Mouse (Mus musculus): ENCODE measurements around the gene Kdm8.

The Kdm8 gene

DNA sequence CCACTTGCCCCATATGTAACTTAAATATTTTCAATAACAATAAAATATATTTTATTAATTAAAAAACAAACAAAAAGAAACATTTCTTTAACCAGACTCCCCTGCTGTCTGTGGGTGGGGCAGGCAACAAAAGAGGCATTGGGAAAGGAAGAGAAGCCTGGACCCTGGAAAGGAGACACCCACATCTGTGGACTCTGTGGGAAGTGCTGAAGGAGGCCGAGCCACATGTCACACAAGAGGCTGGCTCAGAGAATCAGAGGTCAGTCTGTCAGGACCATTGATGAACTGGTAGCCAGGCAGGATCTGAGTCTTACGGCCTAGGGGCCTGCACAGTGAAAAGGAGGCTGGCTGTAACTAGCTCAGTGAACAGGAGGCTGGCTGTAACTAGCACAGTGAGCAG lies 17.7 kb downstream of the Kdm8 start:
- DNase-seq (ENCODE audit: low read depth), result no peak

DNA sequence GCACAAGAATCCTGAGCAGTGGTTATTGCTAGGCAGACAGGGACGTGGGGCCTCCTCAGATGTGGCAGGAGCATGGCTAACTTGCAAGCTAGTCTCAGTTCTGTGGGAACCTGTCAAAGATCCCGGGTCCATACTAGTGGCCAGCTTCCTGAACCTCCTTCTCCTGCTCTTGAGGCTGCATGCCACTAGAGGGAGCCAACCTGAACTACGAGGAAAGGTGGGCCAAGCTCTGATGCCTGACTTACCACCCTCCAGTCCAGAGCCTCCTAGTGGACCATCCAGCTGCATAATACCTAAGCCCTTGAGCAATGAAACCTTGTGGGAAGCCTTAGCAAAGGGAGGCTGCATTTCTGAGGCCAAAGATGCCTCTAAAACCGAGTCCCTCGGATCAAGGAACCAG lies 25.5 kb downstream of the Kdm8 start:
- DNase-seq (ENCODE audit: low read depth), result peak; percentile 84

DNA sequence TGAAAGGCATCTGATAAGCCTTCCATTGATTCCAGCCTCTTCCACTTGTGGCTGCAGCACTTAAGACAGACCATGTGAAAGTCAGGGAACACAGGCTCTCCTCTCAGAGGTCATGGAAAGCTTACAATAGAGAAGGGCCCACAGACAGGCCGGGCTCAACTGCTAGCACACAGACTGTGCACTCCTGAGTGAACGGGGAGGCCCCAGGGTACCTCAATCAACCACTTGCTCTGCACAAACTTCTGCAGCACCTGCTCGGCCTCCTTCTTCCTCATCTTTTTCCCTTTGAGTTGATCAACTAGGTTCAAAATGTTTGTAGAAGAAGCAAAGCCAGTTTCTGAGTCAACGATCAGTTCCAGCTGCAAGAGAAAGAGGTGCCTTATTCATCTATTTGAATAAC lies 26.4 kb downstream of the Kdm8 start:
- no peak for DNase-seq (ENCODE audit: low read depth)

DNA sequence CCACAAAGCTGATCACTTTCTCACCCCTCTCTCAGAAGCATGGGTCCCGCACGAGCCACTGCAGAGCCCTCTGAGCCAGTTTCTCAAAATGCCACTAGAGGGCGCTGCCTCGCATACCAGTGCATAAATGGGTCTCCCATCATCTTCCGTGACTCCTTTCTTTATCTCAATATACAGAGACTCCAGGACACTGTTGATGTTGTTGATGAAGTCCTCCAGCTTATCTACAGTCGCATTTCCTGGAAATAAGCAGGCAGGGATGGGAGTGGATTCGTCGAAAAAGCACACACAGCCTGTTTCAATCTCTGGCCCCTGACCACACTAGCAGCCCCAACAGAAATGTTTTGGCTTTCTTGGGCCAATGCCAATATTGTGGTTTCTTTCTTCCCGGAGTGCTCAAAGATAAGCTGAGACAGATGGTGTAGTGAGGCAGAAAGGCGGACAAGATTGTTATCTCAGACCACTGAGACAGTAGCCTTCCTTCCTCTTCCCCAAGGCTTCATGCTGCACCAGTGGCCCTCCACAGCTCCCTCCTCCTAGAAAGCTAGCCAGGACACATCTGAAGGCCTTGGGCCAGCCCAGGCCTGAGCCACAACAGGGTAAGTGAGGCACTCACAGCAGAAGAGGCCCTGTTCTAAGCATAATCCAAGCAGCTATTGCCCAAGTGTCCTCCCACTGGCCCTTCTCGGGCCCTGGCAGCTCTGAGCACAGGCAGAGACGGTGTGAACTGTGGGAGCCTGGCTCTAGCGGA lies 27.7 kb downstream of the Kdm8 start:
- peak; percentile 87 for DNase-seq (ENCODE audit: low read depth)

DNA sequence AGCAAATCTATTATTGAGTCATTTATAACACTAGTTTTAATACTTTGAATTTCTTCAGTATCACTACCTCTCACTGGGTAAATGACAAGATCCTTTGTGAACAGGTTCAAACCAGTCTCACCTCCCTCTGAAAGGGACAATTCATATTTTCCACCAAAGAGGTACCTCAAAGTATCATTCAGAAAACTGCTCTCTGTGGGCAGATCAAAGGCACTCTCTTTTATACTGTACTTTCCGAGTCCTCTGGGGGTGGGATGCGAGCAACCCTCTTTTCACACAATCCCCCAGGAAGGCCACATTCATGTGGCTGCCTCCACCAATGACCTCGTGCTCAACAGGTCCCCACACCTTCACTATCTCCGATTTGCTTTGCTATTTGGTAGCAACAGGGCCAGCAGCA lies 30.1 kb downstream of the Kdm8 start:
- no peak for DNase-seq (ENCODE audit: low read depth)

DNA sequence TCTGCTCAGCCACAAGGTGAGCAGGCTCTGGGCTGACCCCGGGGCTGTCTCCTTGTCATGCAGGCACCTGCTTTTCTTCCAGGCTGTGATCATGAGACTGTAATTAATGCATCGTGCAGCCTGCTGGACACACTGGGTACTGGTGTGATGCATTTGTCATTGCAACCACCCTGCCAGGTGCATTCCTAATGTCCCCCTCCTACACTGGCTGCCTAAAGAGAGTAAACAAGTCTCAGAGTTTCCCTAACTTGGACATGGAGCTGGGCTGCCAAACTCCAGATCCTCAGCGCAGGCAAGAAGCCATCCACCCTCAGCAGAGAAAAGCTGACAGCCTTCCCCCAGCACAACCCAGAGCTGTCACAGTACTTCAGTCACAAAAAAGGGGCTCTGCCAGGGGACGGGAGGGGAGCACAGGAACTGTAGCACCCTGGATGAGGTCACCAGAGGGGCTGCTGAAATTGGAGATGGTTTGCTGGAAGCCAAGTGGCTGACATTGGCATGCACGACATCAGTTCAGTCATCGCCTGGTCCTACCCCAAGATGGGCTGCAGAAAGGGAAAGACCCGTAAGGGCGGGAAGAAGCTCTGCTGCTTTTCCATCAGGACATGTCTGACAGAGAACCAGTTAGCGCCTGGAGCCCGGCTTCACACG lies 31.2 kb downstream of the Kdm8 start:
- DNase-seq (ENCODE audit: low read depth), result peak; percentile 12

GRCm38 (mm10) chr7:125478391-125478984 lies 34.0 kb downstream of the Kdm8 start:
- DNase-seq (ENCODE audit: low read depth), result peak; percentile 18

DNA sequence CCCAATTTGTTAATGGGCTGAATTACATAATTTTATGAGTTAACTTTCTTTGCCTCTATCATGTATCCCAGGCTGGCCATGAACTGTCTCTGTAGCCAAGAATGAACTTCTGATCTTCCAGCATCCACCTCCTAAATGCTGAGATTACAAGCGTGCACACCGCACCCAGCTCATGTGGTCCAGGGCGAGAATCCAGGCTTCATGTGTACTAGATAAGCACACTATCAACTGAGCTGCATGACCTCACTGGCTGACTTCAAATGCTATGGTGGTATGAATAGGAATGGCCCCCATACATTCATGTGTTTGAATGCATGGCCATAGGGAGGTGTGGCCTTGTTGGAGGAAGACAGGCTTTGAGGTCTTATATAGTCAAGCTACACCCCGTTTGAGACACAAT lies 36.0 kb downstream of the Kdm8 start:
- no peak for DNase-seq (ENCODE audit: low read depth)

DNA sequence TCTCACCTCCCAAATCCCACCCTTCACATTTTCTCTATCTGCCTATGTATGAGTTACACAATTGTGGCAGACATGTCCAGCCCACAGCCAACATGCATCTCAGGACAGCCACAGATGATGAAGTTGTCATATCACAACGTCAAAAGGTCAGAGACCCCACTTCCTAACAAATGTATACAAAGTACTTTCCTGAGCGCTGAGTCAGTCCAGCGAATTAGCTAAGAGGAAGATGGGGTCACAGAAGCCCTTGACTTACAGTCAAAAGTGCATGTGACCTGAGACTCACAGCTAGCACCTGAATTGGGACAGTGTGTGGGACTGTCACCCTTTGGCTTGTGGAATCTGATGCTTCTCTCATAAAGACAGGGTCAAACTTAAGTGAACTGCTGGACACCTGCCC lies 37.9 kb downstream of the Kdm8 start:
- DNase-seq (ENCODE audit: low read depth), result no peak

DNA sequence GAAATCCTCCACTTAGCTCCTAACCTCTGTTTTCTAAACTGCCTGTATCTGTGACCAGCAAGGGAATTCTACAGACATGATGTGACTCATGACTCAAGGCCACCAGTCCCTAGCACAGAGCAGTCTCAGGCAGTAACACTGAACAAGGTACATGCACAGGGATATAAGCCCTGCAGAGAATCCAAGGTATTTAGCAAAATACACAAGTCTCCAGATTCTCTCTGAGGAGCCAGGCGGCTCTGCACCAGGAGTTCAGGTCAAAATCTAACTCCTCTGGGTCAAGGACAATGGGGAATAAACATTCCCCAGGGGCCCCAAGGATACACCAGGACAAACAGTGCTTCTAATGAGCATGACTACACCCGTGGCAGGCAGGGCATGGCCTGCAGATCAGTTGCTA lies 38.4 kb downstream of the Kdm8 start:
- DNase-seq (ENCODE audit: low read depth), result no peak

GRCm38 (mm10) chr7:125484791-125485190 lies 40.3 kb downstream of the Kdm8 start:
- DNase-seq (ENCODE audit: low read depth), result no peak

DNA sequence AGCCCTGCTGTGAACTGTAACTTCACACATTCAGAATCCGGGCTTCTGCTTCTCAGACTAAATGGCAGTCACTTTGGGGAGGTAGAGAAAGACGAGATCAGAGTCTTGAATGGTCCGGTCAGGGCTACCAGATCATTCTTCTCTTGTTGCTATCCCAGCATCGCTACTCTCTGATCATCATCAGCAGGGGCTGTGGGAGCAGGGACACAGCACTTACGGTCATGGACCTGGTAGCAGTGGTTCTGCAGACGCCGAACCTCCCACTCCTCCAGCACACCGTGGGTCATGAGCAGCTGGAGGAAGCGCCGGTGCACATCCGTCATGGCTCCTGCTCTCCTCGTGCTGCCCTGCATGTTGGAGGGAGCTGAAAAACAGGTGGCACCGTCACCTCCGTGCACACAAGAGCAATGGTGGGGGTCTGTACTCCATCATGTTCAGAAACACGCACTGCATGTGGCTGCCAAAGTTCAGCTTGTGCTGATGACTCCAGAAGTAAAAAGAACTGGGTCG lies 41.7 kb downstream of the Kdm8 start:
- no peak for DNase-seq (ENCODE audit: low read depth)

- no peak for DNase-seq (ENCODE audit: low read depth)
These were observed 42.6 kb downstream of the Kdm8 start for GRCm38 (mm10) chr7:125487126-125487525.

DNA sequence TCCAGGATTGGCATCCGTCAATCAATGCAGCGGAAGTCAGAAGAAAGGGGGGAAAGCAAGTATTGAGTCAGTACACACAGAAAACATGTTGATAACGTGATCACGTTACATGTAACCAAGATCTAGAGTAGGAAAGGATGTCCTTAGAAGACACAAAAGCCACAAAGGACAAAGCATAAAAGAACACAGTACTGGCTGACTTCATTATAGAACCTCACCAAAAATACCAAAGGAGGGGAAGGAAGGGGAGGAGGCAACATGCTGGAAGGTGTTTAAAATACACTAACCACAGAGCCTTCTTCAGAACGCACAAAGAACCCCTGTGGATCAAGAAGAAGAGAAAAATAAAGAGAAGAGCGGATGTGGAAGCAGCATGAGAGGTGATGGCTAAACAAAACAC lies 44.2 kb downstream of the Kdm8 start:
- no peak for DNase-seq (ENCODE audit: low read depth)

DNA sequence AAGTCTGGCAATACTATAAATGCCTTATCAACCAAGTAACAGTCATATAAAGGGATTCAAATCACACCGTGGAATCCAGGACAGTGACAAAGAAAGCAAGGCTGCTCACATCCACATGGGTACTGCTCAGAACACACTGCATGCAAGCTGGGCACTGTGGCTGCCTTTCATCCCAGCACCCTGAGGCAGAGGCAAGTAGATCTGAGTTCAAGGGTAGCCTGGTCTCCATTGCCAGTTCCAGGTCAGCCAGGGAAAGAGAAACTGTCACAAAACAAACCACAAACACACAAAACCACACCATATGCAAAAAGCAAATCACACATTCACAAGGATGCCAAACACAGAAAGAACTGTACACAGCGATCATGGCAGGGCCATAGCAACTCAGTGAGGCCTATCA lies 45.2 kb downstream of the Kdm8 start:
- DNase-seq (ENCODE audit: low read depth), result no peak

DNA sequence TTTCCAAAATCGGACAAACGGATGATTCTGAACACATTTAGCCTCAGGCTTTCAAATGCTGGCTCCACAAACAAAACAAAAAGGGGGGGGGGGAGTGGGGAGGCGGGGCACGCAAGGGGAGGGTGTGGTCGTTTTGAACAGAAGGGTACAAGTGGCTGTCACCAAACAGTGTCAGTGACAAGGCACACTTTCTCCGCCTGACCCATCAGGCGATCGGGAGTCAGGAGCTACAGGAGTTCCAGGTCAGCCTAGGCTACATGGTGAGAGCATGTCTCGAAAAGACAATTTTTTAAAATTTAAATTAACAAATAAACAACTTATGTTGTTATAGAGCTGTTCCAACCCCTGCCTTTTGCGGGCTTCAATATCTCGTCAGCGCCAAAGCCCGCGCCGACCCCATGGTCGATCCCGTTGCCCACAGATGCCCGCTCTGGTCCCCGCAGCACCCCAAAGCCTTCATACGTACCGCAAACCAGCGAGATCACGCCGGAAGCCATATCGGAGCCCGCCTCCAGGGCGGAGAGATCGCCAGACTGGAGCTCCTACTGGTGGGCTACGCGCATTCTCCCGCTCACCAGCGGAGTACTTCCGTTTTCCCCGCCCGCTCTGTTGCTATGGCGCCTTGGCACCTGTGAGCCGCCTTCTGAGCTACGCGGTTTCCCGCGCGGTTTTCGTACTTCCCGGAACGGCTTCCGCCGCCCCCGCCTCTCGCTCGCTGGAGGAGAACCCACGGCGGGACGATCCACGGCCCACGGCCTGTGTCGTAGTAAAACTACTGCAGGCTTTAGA lies 46.7 kb downstream of the Kdm8 start, which contains the start of gene Nsmce1:
TSS of gene Nsmce1 (minus strand) at position 650 of the 789 bp plus-strand sequence.
- DNase-seq (ENCODE audit: low read depth), result peak; percentile 95

DNA sequence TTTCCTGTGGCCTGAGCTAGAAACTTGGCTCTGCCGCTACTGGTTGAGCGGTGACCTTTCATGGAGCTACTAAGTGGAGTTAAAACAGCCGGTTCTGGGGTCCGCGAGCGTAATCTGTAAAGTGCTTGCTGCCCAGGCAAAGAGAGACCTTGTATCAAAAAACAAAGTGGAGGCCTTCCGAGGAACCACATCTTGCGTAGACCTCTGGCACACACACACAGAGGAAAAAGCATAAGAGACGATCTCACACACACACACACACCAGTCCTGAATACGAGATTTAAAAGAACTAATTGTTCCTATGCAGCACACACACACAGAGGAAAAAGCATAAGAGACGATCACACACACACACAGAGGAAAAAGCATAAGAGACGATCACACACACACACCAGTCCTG lies 47.3 kb downstream of the Kdm8 start:
- DNase-seq (ENCODE audit: low read depth), result no peak

- no peak for DNase-seq (ENCODE audit: low read depth)
These were observed 48.1 kb downstream of the Kdm8 start for GRCm38 (mm10) chr7:125492551-125492950.

GRCm38 (mm10) chr7:125495864-125496440 lies 51.5 kb downstream of the Kdm8 start:
- DNase-seq (ENCODE audit: low read depth), result no peak

DNA sequence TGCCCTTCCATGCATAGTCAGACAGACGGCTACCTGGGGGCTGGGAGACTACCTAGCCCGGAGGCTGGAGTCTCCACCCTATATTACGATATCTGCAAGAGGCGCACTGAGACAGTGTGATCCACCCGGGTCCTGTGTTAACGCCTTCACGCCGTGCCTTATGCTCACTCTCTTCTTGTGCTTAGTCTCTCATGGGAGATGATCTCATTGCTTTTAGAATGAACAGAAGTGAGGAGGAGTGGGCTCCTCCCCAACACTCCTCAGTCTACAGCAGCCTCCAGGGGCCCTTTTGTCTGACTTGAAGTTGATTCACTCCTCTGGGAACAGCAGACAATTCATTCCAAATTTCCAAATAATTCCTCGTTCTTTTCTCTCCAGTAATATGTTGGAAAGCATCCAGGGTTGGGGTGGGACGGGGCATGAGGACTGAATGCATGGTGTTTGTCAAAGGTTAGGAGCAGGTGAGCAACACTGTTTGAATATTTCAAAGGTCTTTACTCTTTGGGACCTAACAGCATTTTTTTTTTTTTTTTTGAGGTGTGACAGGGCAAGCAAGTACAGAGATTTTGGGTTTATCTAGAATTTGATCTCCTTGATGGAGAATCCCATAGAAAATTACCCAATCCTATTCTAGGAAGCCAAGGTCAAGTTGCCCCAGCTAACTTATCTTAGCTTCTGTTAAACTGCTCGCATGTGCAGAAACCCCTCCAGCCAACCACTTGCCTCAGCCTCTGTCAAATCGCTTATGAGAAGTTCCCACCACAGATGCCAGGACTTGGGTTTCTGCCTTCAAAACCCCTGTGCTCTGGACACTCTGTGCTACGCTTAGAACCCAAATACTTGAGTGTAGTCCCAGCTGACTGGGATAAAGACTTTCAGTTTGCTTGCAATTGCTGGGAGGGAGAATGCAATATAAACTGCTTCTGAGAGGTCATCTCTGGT lies 55.7 kb downstream of the Kdm8 start:
- peak; percentile 54 for DNase-seq (ENCODE audit: low read depth)

GRCm38 (mm10) chr7:125500879-125501278 lies 56.4 kb downstream of the Kdm8 start:
- DNase-seq (ENCODE audit: low read depth), result no peak

All from NIH3T3 (cell line).